ENCODE assay signal across 8 mouse cellular contexts in genomic region chr5:125157375-125158033, GRCm38 (mm10). TPM values are rescaled to one million over a fixed set of nuclear protein-coding genes. Genes with fewer than 3 reads are reported as not detected.
DNase-seq lines count a peak whose midpoint lies in the region; ATAC-seq and TF ChIP-seq lines count a peak whose summit lies in the region.

No protein-coding gene starts in this region.

- peak overlapping the region; percentile 18; the same call in 1 of the 2 replicates for H3K27ac ChIP-seq in liver, embryonic 13.5 days
- no peak overlapping the region for H3K27ac ChIP-seq in stomach, postnatal 0 days (replicated peaks)

- H3K9me3 ChIP-seq in liver, embryonic 13.5 days (replicated peaks): no peaks in the 10 kb centered on the region
- no peaks in the 10 kb centered on the region for H3K9me3 ChIP-seq in stomach, postnatal 0 days (ENCODE audit: control insufficient read depth, low read length)

- DNase-seq in adrenal gland, postnatal 36 days: peak; percentile 52 to 64
- no peak for DNase-seq in adrenal gland, adult 8-10 months
- peak; percentile 58 for DNase-seq in retina, postnatal 1 day
- no peak for DNase-seq in retina, embryonic 14.5 days (ENCODE audit: low spot score)
- DNase-seq in liver, embryonic 13.5 days: no peak
- DNase-seq in stomach, postnatal 0 days (ENCODE audit: low spot score): no peak
- no peak for DNase-seq in spleen, postnatal 36 days (ENCODE audit: low spot score in 2 of 2)

- TF ChIP-seq EP300 in stomach, postnatal 0 days (optimal IDR thresholded peaks at IDR 0.05): no peak

- no peaks in the 10 kb centered on the region for H3K27me3 ChIP-seq in liver, embryonic 13.5 days
- H3K27me3 ChIP-seq in stomach, postnatal 0 days (ENCODE audit: control insufficient read depth, insufficient read depth, low read length): no peaks in the 10 kb centered on the region

- H3K4me3 ChIP-seq in liver, embryonic 13.5 days (replicated peaks): no peak overlapping the region
- H3K4me3 ChIP-seq in stomach, postnatal 0 days (ENCODE audit: low read depth, low read length): no peak overlapping the region

- TF ChIP-seq CTCF in stomach, postnatal 0 days (IDR thresholded peaks at IDR 0.05; ENCODE audit: low read depth): no peak

- peaks cover 70% of the 10 kb centered on the region for H3K4me1 ChIP-seq in liver, embryonic 13.5 days (replicated peaks)
- peaks cover 38% of the 10 kb centered on the region for H3K4me1 ChIP-seq in stomach, postnatal 0 days (replicated peaks; ENCODE audit: control insufficient read depth, insufficient read depth)

- H3K36me3 ChIP-seq in liver, embryonic 13.5 days: no peaks in the 10 kb centered on the region
- 0 out of 2 replicates have a peak, but pooled peaks cover 2% of the 10 kb centered on the region for H3K36me3 ChIP-seq in stomach, postnatal 0 days (ENCODE audit: control insufficient read depth, insufficient read depth, low read length)

- 49% methylated on average over 8 of the region's 8 CpGs for WGBS in liver, embryonic 13.5 days (ENCODE audit: insufficient replicate concordance)
- 64% methylated on average over 8 of the region's 8 CpGs for WGBS in stomach, postnatal 0 days

- H3K4me2 ChIP-seq in liver, embryonic 13.5 days: no peak overlapping the region
- H3K4me2 ChIP-seq in stomach, postnatal 0 days (replicated peaks; ENCODE audit: low read depth): 0 out of 2 replicates have a peak overlapping the region, but pooled peaks have one; percentile 0

- no peak for ATAC-seq in liver, embryonic 13.5 days (ENCODE audit: low read depth)
- ATAC-seq in stomach, postnatal 0 days (ENCODE audit: low FRiP score, low TSS enrichment): no peak
- ATAC-seq in cerebellum, adult (ENCODE audit: insufficient number of reproducible peaks, low FRiP score, low TSS enrichment): no peak

- no peak overlapping the region for H3K9ac ChIP-seq in liver, embryonic 13.5 days
- 0 out of 2 replicates have a peak overlapping the region, but pooled peaks have one; percentile 23 for H3K9ac ChIP-seq in stomach, postnatal 0 days (ENCODE audit: low read length)

RNA-seq across cellular contexts. Expression of gene Ncor2, which starts 21.5 kb away (rescaled TPM):
- total RNA-seq in adrenal gland, postnatal 36 days (2021): 100 to 1,000 TPM; 217 to 310 TPM
- total RNA-seq in adrenal gland, adult 8-10 months (2022): 100 to 1,000 TPM; 188 to 380 (median 257) TPM
- polyA plus RNA-seq in liver, embryonic 13.5 days (2015; fragmentation: Nextera tagmentation; extraction: Ambion mirVana): 3.9 and 4.5 TPM in 2 replicates
- 11.1 and 12.1 TPM in 2 replicates for polyA plus RNA-seq in stomach, postnatal 0 days (2015; fragmentation: Nextera tagmentation; extraction: Ambion mirVana)

Comparison
In these comparisons a context has a peak if more than half of its experiments do, and no peak if none do; other contexts are left out.
1. DNase-seq: peak in adrenal gland, postnatal 36 days (2 of 2) and retina, postnatal 1 day (single experiment); none in adrenal gland, adult 8-10 months (single experiment), retina, embryonic 14.5 days (single experiment), liver, embryonic 13.5 days (single experiment), stomach, postnatal 0 days (single experiment) and spleen, postnatal 36 days (0 of 2).